Mouse (Mus musculus) CD8-positive naive resting alpha-beta T cell, adult 2 months (primary cell): ENCODE results near the gene Dazap1.

Experiments used
- DNase-seq, 2 experiments: peaks; one replicate each; pipeline ENCODE4 v3.0.0; 2022; ENCODE audit warnings: low read depth in 2 of 2, low spot score in 2 of 2

Gene Dazap1

GRCm38 (mm10) chr10:80248971-80249640 lies 12.2 kb upstream of the Dazap1 start, which contains the start of gene Ndufs7:
Ndufs7 (plus strand) TSS chr10:80249121.
- DNase-seq = peak; percentile 98

DNA sequence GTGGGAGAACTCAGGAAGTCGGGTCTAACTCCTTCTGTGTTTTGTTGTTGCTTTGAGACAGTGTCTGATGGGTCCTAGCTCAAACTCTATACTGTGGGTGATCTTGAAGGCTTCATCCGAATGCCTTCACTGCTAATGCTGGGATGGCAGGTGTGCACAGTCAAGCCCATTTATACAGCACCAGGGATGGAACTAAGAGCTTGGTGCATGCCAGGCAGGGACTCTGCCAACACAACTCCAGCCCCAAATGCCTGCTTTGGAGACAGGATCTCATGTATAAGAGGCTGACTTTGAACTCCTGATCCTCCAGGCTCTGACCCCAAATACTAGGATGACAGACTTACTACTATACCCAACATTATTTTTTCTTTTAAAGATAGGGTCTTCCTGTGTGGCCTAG lies 11.2 kb upstream of the Dazap1 start:
- no peak for DNase-seq

GRCm38 (mm10) chr10:80250573-80250972 lies 10.7 kb upstream of the Dazap1 start:
- no peak for DNase-seq

GRCm38 (mm10) chr10:80252011-80252410 lies 9.3 kb upstream of the Dazap1 start:
- no peak for DNase-seq

DNA sequence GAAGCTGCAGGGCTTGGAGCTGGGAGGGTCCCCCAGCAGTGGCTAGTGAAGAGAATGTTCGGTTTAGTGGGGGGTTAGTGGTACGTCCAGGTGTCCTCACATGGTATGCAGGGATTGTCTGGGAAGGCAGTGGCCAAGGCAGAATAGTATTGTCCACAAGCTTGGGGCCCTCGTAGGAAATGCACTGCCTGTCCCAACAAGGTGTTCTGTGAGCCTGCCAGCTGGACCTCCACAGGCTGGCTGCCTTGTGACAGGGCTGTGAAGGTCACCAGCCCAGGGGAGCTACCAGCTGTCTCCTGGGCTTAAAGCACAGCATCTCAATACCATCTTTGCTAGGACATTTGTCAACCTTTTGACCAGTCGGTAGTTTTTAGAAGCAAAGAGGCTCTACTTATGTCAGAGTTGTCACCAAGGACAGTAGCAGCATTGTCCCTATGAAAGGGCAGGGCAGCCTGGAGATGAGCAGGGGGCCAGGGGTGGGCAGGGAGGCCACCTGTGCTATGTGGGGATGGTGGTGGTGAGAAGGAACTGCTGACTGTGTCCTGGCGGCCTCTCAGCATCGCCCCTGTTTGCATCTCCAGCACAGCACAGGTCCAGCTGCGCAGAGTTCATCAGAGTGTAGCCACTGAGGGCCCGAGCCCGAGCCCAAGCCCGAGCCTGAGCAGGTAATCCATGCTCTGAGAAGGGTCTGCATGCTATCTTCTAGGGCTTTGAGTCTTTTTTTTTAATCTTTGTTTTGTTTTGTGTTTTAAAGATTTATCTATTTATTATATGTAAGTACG lies 8.6 kb upstream of the Dazap1 start:
- DNase-seq = no peak

DNA sequence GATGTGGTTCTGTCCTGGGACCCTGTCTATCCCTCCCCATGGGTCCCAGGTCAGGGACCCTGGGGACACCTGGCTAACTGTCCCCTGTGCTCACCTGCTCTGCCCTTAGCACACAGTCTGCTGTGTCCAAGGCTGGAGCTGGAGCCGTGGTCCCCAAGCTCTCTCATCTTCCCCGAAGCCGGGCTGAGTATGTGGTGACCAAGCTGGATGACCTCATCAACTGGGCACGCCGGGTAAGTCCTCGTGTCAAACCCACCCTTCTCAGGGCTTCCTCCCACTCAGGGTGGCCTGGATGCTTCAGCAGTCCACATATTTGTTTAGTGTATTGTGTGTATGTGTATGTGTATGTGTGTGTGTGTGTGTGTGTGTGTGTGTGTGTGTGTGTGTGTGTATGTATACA lies 7.7 kb upstream of the Dazap1 start:
- DNase-seq = no peak

GRCm38 (mm10) chr10:80254331-80255297 lies 6.7 kb upstream of the Dazap1 start:
- no peak for DNase-seq

DNA sequence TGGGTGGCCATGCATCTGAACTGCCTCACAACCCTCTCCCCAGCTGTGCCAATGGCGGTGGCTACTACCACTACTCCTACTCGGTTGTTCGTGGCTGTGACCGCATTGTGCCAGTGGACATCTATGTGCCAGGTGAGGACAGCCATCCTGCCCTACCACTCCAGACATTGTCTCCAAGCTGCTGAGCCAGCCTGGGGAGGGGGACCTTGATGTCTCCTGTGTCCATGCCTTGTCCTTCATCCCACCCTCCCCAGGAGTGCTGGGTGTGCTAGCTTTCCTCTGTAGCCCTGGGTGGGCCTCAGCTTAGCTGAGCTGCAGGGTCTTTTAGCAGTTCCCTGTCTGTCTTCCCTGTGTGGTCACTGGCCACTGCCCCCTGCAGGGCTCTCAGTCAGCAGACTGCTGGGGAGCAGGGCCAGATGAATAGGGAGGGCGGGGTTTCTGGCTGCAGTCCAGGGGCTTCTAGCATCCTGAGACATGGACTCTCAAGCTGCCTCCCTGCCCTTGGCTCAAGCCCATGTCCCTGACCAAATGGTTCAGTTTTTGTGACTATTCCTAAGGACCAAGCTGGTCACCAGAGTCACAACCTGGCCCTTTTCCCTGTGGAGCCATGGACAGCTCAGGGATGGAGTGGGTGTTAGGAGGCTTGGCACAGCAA lies 5.3 kb upstream of the Dazap1 start:
- no peak for DNase-seq

- DNase-seq = no peak
Measured at GRCm38 (mm10) chr10:80257936-80258335, 3.4 kb upstream of the Dazap1 start.

- no peak for DNase-seq
Measured at GRCm38 (mm10) chr10:80258752-80259462, 2.4 kb upstream of the Dazap1 start.

DNA sequence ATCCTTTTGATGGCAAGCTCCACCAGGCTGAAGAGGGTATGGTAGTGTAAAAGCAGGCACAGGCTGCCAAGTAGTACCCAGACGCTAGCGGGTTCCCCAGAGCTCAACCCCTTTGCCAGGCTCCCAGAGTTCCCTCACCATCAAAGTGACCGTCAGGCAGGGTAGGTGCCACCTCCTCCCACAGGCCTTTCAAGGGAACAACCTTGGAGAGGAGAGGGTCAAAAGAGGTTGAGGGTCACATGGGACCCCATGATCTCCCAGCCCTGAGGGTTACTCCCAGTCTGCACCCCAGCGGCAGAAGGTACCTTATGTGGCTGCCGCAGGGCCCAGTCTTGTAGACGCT lies 1.9 kb upstream of the Dazap1 start:
- DNase-seq = no peak

DNA sequence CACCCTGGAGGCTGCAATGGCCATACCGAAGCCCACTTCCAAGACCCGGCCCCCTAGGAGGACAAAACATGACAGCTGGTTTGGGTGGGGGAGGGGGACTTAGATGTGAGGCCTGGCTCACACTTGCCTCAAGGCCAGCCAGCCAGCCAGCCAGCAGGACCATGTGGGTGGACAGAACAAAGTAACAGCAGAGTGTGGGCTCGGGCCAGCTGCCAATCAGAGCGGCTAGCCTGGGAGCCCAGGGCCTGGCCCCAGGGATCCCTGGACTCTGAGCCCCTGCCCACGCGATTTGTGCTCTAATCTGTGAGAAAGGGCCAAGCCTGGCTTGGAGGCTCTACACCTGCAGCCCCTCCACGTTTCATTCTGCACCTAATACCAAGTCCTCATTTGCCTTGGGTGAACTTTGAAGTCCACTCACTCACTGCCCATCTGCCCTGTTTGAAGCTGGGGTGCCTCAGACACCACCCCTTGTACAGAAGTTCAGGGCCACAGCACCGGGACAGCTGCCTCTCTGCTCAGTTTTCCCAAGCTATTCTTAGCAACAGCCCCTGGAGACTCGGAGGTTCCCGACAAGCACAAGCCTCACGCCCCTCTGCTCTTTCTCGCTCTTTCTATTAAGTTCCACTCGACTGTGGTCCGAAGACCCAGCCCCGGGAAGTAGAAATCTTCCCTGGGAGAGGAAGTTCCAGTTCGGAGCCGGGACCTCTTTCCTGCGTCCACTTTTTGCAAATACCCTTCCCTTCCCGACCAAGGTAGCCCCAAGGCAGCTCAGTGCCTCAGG lies 1.2 kb upstream of the Dazap1 start:
- DNase-seq = no peak

GRCm38 (mm10) chr10:80261585-80261968 lies 291 bp downstream of the Dazap1 start:
- peak in 1 of 2 experiments; percentile 46 for DNase-seq

- no peak for DNase-seq
Measured at GRCm38 (mm10) chr10:80262169-80262568, 883 bp downstream of the Dazap1 start.

DNA sequence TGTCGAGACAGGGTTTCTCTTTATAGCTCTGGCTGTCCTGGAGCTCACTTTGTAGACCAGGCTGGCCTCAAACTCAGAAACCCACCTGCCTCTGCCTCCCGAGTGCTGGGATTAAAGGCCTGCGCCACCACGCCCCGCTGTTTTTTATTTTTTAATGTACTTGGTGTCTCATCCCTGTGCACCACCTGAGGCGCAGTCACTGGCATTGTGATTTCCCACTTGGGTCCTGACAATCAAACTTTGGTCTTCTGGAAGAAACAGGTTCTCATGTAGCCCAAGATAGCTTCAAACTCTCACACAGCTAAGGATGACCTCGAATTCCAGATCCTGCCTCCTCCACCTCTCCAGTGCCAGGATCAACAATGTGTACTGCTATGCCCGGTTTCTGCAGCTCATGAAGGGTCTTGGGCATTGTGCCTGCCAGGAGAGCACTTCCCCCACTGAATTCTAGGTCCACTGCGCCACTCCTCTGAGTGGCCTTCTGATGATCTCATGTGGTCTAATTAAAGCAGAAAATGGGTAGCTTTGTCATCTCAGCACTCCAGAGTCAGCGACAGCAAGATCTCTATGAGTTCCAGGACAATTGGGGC lies 1.6 kb downstream of the Dazap1 start:
- no peak for DNase-seq

- peak; percentile 96 for DNase-seq
Measured at GRCm38 (mm10) chr10:80264341-80265148, 3.3 kb downstream of the Dazap1 start.

- DNase-seq = no peak
Measured at GRCm38 (mm10) chr10:80265149-80265486, 3.8 kb downstream of the Dazap1 start.

DNA sequence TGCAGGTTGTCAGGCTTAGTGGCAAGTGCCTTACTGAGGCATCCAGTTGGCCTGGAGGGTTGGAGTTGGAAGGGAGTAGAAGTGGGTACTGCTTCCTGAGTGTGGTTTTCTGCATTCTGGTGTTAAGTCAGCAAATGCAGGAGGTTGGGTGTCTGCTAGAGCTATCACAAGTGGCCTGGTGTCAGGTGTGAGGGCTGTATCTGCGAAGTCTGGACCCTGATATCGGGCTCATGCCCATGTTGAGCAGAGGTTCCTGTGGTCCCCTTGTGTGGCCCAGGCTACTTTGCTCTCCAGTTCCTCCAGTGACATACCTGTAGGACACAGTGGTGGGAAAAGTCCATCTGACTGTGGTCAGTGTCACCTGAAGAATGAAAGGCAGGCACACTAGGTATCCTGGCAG lies 8.8 kb downstream of the Dazap1 start:
- DNase-seq = no peak
